8 mouse cellular contexts compared by ENCODE assay signal in genomic region chr16:45408425-45409063, GRCm38 (mm10). TPM values are rescaled to one million over a fixed set of nuclear protein-coding genes. Genes with fewer than 3 reads are reported as not detected.
A peak's percentile ranks its signal among the peaks of the same experiment; 100 is the strongest.
DNase-seq lines count a peak whose midpoint lies in the region; ATAC-seq and TF ChIP-seq lines count a peak whose summit lies in the region.

TSS of gene Cd200 (minus strand) at chr16:45409053.

- TF ChIP-seq CTCF in E14TG2a.4 (conservative IDR thresholded peaks at IDR 0.05; ENCODE audit: low read length), result no peak
- 0 out of 2 replicates have a peak, but pooled peaks have one; percentile 21 for TF ChIP-seq CTCF in cerebellum, adult 2 months (IDR thresholded peaks at IDR 0.05; ENCODE audit: borderline replicate concordance, insufficient read depth, low read depth, low read length)
- peak; percentile 54 for TF ChIP-seq CTCF in stomach, postnatal 0 days (IDR thresholded peaks at IDR 0.05; ENCODE audit: low read depth)

- intact Hi-C loops in heart, postnatal 36 days (cut with DNase I), result loop anchor here (1.0 to 5.0 kb wide), 4 partner anchors 31 to 78 kb away; no protein-coding TSS in a partner anchor

- peak within 1 kb of the TSS; percentile 55 for H3K4me2 ChIP-seq in liver, embryonic 15.5 days
- peak within 1 kb of the TSS; percentile 68 for H3K4me2 ChIP-seq in neural tube, embryonic 11.5 days (ENCODE audit: low read depth)
- peak within 1 kb of the TSS; percentile 66 for H3K4me2 ChIP-seq in stomach, postnatal 0 days (replicated peaks; ENCODE audit: low read depth)

- H3K36me3 ChIP-seq in E14TG2a.4 (ENCODE audit: insufficient read depth, low read length), result no peaks in the 10 kb centered on the region
- no peaks in the 10 kb centered on the region for H3K36me3 ChIP-seq in liver, embryonic 15.5 days (replicated peaks)
- H3K36me3 ChIP-seq in neural tube, embryonic 11.5 days (ENCODE audit: control insufficient read depth, insufficient read depth, low read length), result no peaks in the 10 kb centered on the region
- H3K36me3 ChIP-seq in stomach, postnatal 0 days (ENCODE audit: control insufficient read depth, insufficient read depth, low read length), result no peaks in the 10 kb centered on the region

- peak; percentile 41; the same call in 1 of the 2 replicates for TF ChIP-seq POLR2A in cerebellum, adult 2 months (IDR thresholded peaks at IDR 0.05; ENCODE audit: borderline replicate concordance, insufficient read depth, low read length)

- no peak within 1 kb of the TSS for H3K9ac ChIP-seq in liver, embryonic 15.5 days
- H3K9ac ChIP-seq in neural tube, embryonic 11.5 days (ENCODE audit: low read length), result peak within 1 kb of the TSS; percentile 70
- peak within 1 kb of the TSS; percentile 65 for H3K9ac ChIP-seq in stomach, postnatal 0 days (ENCODE audit: low read length)

- peaks cover 3% of the 10 kb centered on the region; the same call in 1 of the 2 replicates for H3K9me3 ChIP-seq in E14TG2a.4 (ENCODE audit: low read length)
- no peaks in the 10 kb centered on the region for H3K9me3 ChIP-seq in liver, embryonic 15.5 days (replicated peaks)
- no peaks in the 10 kb centered on the region for H3K9me3 ChIP-seq in neural tube, embryonic 11.5 days (ENCODE audit: control insufficient read depth, low read length)
- no peaks in the 10 kb centered on the region for H3K9me3 ChIP-seq in stomach, postnatal 0 days (ENCODE audit: control insufficient read depth, low read length)

- H3K27ac ChIP-seq in cerebellum, adult 2 months (ENCODE audit: insufficient read depth, low read length), result peak within 1 kb of the TSS; percentile 75
- H3K27ac ChIP-seq in liver, embryonic 15.5 days (replicated peaks), result no peak within 1 kb of the TSS
- H3K27ac ChIP-seq in neural tube, embryonic 11.5 days (ENCODE audit: low read depth, low read length), result peak within 1 kb of the TSS; percentile 63
- H3K27ac ChIP-seq in stomach, postnatal 0 days (replicated peaks), result peak within 1 kb of the TSS; percentile 80

- WGBS in cerebellum, adult 2 months, result under 1% methylated on average over 28 of the region's 28 CpGs
- 1% methylated on average over 28 of the region's 28 CpGs for WGBS in liver, embryonic 15.5 days (ENCODE audit: insufficient replicate concordance)
- WGBS in neural tube, embryonic 11.5 days, result under 1% methylated on average over 28 of the region's 28 CpGs
- 4% methylated on average over 28 of the region's 28 CpGs for WGBS in stomach, postnatal 0 days

- H3K27me3 ChIP-seq in E14TG2a.4 (ENCODE audit: insufficient read depth, low read length), result peaks cover 19% of the 10 kb centered on the region
- H3K27me3 ChIP-seq in cerebellum, adult 2 months (ENCODE audit: control insufficient read depth, insufficient read depth, low read length), result no peaks in the 10 kb centered on the region
- peaks cover 15% of the 10 kb centered on the region for H3K27me3 ChIP-seq in liver, embryonic 15.5 days
- no peaks in the 10 kb centered on the region for H3K27me3 ChIP-seq in neural tube, embryonic 11.5 days (ENCODE audit: control insufficient read depth, insufficient read depth, low read length)
- no peaks in the 10 kb centered on the region for H3K27me3 ChIP-seq in stomach, postnatal 0 days (ENCODE audit: control insufficient read depth, insufficient read depth, low read length)

- DNase-seq in cerebellum, adult 2 months, result peak; percentile 67 to 71
- DNase-seq in heart, postnatal 36 days, result peak; percentile 65 to 70
- DNase-seq in layer of hippocampus, adult 11-12 months (ENCODE audit: low spot score), result peak; percentile 55
- peak; percentile 62 for DNase-seq in neural tube, embryonic 11.5 days (ENCODE audit: low spot score)
- DNase-seq in stomach, postnatal 0 days (ENCODE audit: low spot score), result peak; percentile 29

- peak within 1 kb of the TSS; percentile 76 for H3K4me3 ChIP-seq in E14TG2a.4 (replicated peaks; ENCODE audit: low read length)
- H3K4me3 ChIP-seq in cerebellum, adult 2 months (replicated peaks; ENCODE audit: insufficient read depth, low read depth, low read length), result peak within 1 kb of the TSS; percentile 79
- peak within 1 kb of the TSS; percentile 36 for H3K4me3 ChIP-seq in liver, embryonic 15.5 days (replicated peaks)
- peak within 1 kb of the TSS; percentile 57 for H3K4me3 ChIP-seq in neural tube, embryonic 11.5 days (ENCODE audit: low read depth, low read length)
- peak within 1 kb of the TSS; percentile 66 for H3K4me3 ChIP-seq in stomach, postnatal 0 days (ENCODE audit: low read depth, low read length)

- peaks cover 5% of the 10 kb centered on the region; the same call in 1 of the 2 replicates for H3K4me1 ChIP-seq in E14TG2a.4 (replicated peaks; ENCODE audit: low read depth, low read length)
- no peaks in the 10 kb centered on the region; the same call in 1 of the 2 replicates for H3K4me1 ChIP-seq in cerebellum, adult 2 months (ENCODE audit: control insufficient read depth, insufficient read depth, low read length)
- H3K4me1 ChIP-seq in liver, embryonic 15.5 days (replicated peaks), result no peaks in the 10 kb centered on the region
- no peaks in the 10 kb centered on the region for H3K4me1 ChIP-seq in neural tube, embryonic 11.5 days (ENCODE audit: control insufficient read depth, insufficient read depth, low read length)
- no peaks in the 10 kb centered on the region for H3K4me1 ChIP-seq in stomach, postnatal 0 days (replicated peaks; ENCODE audit: control insufficient read depth, insufficient read depth)

- peak; percentile 87 for ATAC-seq in frontal cortex, adult (ENCODE audit: low TSS enrichment)
- no peak for ATAC-seq in liver, embryonic 15.5 days (ENCODE audit: insufficient read depth)
- ATAC-seq in neural tube, embryonic 11.5 days (ENCODE audit: insufficient read depth, low FRiP score, low TSS enrichment), result peak; percentile 90
- peak; percentile 85 for ATAC-seq in stomach, postnatal 0 days (ENCODE audit: low FRiP score, low TSS enrichment)

- TF ChIP-seq EP300 in stomach, postnatal 0 days (optimal IDR thresholded peaks at IDR 0.05), result no peak

RNA-seq across cellular contexts. Expression of gene Cd200, which starts in this region (rescaled TPM):
- polyA plus RNA-seq in cerebellum, adult 2 months (2012; rRNA removed), result 68.1 and 69.7 TPM in 2 replicates
- total RNA-seq in heart, postnatal 36 days (2021), result 10 to 100 TPM; 66.9 to 69.8 TPM
- polyA plus RNA-seq in liver, embryonic 15.5 days (2015; fragmentation: Nextera tagmentation; extraction: Ambion mirVana), result 0.52 and 0.84 TPM in 2 replicates
- polyA plus RNA-seq in neural tube, embryonic 11.5 days (2014; fragmentation: Nextera tagmentation; extraction: Ambion mirVana), result 46.8 and 47.7 TPM in 2 replicates
- 84.1 and 87.8 TPM in 2 replicates for polyA plus RNA-seq in stomach, postnatal 0 days (2015; fragmentation: Nextera tagmentation; extraction: Ambion mirVana)

Comparison
In these comparisons a context has a peak if more than half of its experiments do, and no peak if none do; other contexts are left out.
1. RNA of gene Cd200 (polyA plus RNA-seq): 84.1 to 87.8 TPM in stomach, postnatal 0 days, 68.1 to 69.7 TPM in cerebellum, adult 2 months and 46.8 to 47.7 TPM in neural tube, embryonic 11.5 days; 0.52 to 0.84 TPM in liver, embryonic 15.5 days; every median in the first group is over 10 times any median in the second.
2. Peak in every context shown above with its lines, with median percentiles within 50 percentile points of each other: H3K4me3 ChIP-seq, DNase-seq and H3K4me2 ChIP-seq.